Mouse (Mus musculus) heart, adult 2 months (tissue): ENCODE results near the gene Trp53rka. TPM values are rescaled to one million over a fixed set of nuclear protein-coding genes. Genes with fewer than 3 reads are reported as not detected.

Source experiments
- DNase-seq, 2 experiments: peaks; one replicate each; pipeline ENCODE4 v3.0.0; 2021
- H3K27ac ChIP-seq: fragments of 200-600 bp; 2 replicates; pipeline ENCODE4 v1.8.1; 2022
- H3K27me3 ChIP-seq: fragments of 200-500 bp; 2 replicates; pipeline ENCODE4 v1.6.1; 2012; ENCODE audit warnings: mild to moderate bottlenecking, low read length, inconsistent platforms, mixed read lengths; ENCODE audit not compliant: control insufficient read depth, insufficient read depth
- H3K36me3 ChIP-seq: fragments of 200-500 bp; 2 replicates; pipeline ENCODE4 v1.6.1; 2012; ENCODE audit warnings: low read length, inconsistent platforms; ENCODE audit not compliant: control insufficient read depth, insufficient read depth
- H3K4me1 ChIP-seq: fragments of 200-500 bp; 2 replicates; pipeline ENCODE4 v1.6.1; 2011; ENCODE audit warnings: low read length; ENCODE audit not compliant: control insufficient read depth, insufficient read depth
- H3K4me3 ChIP-seq: fragments of 200-600 bp; 2 replicates; pipeline ENCODE4 v1.8.1; 2022
- H3K79me2 ChIP-seq: fragments of 200-500 bp; replicated peaks from 2 replicates; pipeline ENCODE4 v1.6.1; 2012; ENCODE audit warnings: mild to moderate bottlenecking, inconsistent platforms, low read length, moderate library complexity, mixed read lengths; ENCODE audit not compliant: control insufficient read depth, insufficient read depth
- H3K9ac ChIP-seq: fragments of 200-500 bp; 2 replicates; pipeline ENCODE4 v1.6.1; 2012; ENCODE audit warnings: low read depth, mild to moderate bottlenecking, control low read depth, inconsistent platforms, low read length, mixed read lengths
- CTCF ChIP-seq: fragments of 200-600 bp; IDR thresholded peaks from 2 replicates; pipeline ENCODE4 v1.8.1; 2022; ENCODE audit warnings: antibody characterized with exemption, mild to moderate bottlenecking, moderate library complexity
- EP300 ChIP-seq: fragments of 200-500 bp; IDR thresholded peaks from 2 replicates; pipeline ENCODE4 v1.6.1; 2011; ENCODE audit warnings: low read depth, low read length, control low read depth; ENCODE audit not compliant: insufficient read depth
- POLR2A ChIP-seq: fragments of 200-500 bp; IDR thresholded peaks from 2 replicates; pipeline ENCODE4 v1.6.1; 2011; ENCODE audit warnings: mild to moderate bottlenecking, low read depth, low read length, control low read depth; ENCODE audit not compliant: insufficient read depth
- WGBS: fragments of 180-500 bp; shearing (Covaris S2); methylation state at CpG from one replicate; pipeline ENCODE4 v1.1.7; 2018; 5-methylcytosine and 5-hydroxymethylcytosine counted together
- intact Hi-C: fragments of 180-260 bp; cut with DNase I; formaldehyde crosslinking; loops from one replicate; pipeline ENCODE4 v1.15.1; 2025
- polyA plus RNA-seq: library from polyadenylated mRNA; depleted of rRNA; stranded (reverse); fragments of >200 nt; gene quantifications from 2 replicates; pipeline ENCODE4 v1.2.3, GENCODE M21; 2012
- total RNA-seq, 2 experiments: library from RNA; stranded (reverse); gene quantifications; 2 replicates each; pipeline ENCODE4 v1.2.3; 2021

The Trp53rka gene
- total and polyA plus RNA-seq, 3 experiments = 8.8 to 10.9 (median 9.2) TPM

GRCm38 (mm10) chr2:165503259-165504203, 10.4 kb upstream of the Trp53rka start, which contains the start of gene Slc2a10:
TSS of gene Slc2a10 (plus strand) at chr2:165503787.
- Histone ChIP-seq H3K4me3 (peak within 1 kb of the TSS; percentile 60), H3K36me3 (no peaks in the 10 kb centered on the region), H3K9ac (peak within 1 kb of the TSS; percentile 83), H3K27me3 (no peaks in the 10 kb centered on the region), H3K27ac (peak within 1 kb of the TSS; percentile 42), H3K79me2 (no peaks in the 10 kb centered on the region), H3K4me1 (peaks cover 3% of the 10 kb centered on the region; the same call in 1 of the 2 replicates)
- WGBS = 7% methylated on average over 30 of the region's 32 CpGs
- intact Hi-C loops = no loop called here
- peak; percentile 73 to 79 for DNase-seq
- peak; percentile 58 for TF ChIP-seq POLR2A
- 0 out of 2 replicates have a peak, but pooled peaks have one; percentile 21 for TF ChIP-seq EP300
- no peak for TF ChIP-seq CTCF

DNA sequence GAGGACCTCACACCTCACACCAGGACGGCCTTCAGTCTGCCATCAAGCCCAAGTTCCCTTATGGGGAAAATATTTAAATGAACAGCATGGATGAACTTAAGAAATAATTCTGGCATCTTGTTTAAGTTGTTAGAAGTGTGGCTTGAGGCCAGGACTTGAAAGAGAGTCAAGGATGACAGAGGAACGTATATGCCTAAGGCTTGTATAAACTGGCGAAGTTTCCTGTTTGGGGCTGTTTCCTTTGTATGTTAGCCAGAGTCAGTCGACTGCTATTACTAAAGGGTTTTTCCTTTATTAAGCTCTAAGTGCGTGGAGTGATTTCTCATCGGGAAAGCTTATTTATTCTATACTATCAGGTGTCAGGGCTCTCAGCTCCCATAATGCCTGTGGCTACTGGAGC, 5.7 kb upstream of the Trp53rka start:
- TF ChIP-seq CTCF = no peak
- TF ChIP-seq POLR2A = no peak
- TF ChIP-seq EP300 = no peak
- 47% methylated on average over 6 of the region's 6 CpGs for WGBS
- no peak for DNase-seq
- Histone ChIP-seq H3K79me2 (no peaks in the 10 kb centered on the region), H3K36me3 (no peaks in the 10 kb centered on the region), H3K4me3 (no peak overlapping the region), H3K27me3 (no peaks in the 10 kb centered on the region), H3K4me1 (peaks cover 1% of the 10 kb centered on the region; the same call in 1 of the 2 replicates), H3K27ac (no peak overlapping the region), H3K9ac (no peak overlapping the region)
- intact Hi-C loops = no loop called here

DNA sequence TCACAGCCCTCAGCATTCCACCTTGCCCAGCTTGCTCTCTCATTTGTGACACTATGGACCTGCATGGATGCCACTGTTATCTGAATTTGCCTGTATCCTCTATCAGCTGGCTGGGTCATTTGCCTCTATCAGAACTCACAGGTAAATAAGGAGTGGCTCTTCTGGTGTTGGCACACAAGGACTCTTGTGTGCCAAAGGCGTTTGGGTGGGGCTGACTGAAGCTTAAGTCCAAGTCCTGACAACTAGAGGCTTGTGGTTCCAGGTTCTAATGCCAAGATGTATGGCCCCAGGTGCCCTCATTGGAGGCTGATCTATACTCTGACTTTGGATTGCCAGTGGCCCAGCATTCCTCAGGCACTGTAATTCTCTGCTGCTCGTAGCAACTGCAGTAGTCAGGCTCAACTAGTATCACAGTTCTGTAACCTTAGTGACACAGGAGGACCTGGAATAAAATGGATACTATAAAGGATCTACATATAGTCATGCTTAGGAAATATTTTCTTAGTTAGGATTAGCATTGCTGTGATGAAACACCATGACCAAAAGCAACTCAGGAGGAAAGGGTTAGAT, 4.7 kb upstream of the Trp53rka start:
- H3K4me1 ChIP-seq = no peaks in the 10 kb centered on the region
- WGBS = 58% methylated on average over 2 of the region's 2 CpGs
- intact Hi-C loops = no loop called here
- no peak for DNase-seq
- H3K9ac ChIP-seq = no peak overlapping the region
- H3K27ac ChIP-seq = no peak overlapping the region
- H3K27me3 ChIP-seq = no peaks in the 10 kb centered on the region
- no peak overlapping the region for H3K4me3 ChIP-seq
- TF ChIP-seq POLR2A (no peak), EP300 (no peak), CTCF (no peak)
- no peaks in the 10 kb centered on the region for H3K79me2 ChIP-seq
- no peaks in the 10 kb centered on the region for H3K36me3 ChIP-seq

- no peaks in the 10 kb centered on the region for H3K36me3 ChIP-seq
- H3K79me2 ChIP-seq = no peaks in the 10 kb centered on the region
- TF ChIP-seq POLR2A (no peak), CTCF (peak; percentile 65)
- H3K27me3 ChIP-seq = no peaks in the 10 kb centered on the region
- DNase-seq = peak; percentile 23 to 56
- H3K27ac ChIP-seq = no peak overlapping the region
- no peak overlapping the region for H3K9ac ChIP-seq
- 0 out of 2 replicates have a peak, but pooled peaks cover 1% of the 10 kb centered on the region for H3K4me1 ChIP-seq
- no peak overlapping the region for H3K4me3 ChIP-seq
- intact Hi-C loops = no loop called here
These were observed 3.1 kb upstream of the Trp53rka start for GRCm38 (mm10) chr2:165496251-165496650.

DNA sequence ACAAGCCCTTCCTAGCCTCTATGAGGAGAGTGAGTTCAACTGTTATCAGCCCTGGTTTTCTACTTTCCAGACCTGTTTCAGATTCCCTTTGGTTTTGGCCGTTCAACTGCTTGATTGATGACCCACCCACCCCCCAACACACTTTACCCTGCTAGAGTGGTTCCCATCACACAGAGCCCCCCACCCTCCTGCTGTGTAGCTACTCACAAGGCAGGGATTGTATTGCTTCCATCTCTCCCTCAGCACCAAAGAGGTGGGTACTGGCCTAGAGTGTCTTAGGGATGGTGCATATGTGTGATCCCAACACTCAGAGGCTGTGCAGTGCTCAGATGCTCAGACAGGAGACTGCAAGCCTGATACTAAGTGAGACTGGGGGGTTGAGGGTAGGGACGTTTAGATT, 1.4 kb upstream of the Trp53rka start:
- DNase-seq = no peak
- Histone ChIP-seq H3K36me3 (no peaks in the 10 kb centered on the region), H3K4me3 (no peak overlapping the region), H3K79me2 (no peaks in the 10 kb centered on the region), H3K9ac (no peak overlapping the region), H3K4me1 (0 out of 2 replicates have a peak, but pooled peaks cover 1% of the 10 kb centered on the region), H3K27ac (no peak overlapping the region), H3K27me3 (no peaks in the 10 kb centered on the region)
- intact Hi-C loops = loop anchor here (5.0 kb wide), 1 partner anchor 1303 kb away; no protein-coding TSS in a partner anchor
- 48% methylated on average over 2 of the region's 2 CpGs for WGBS
- no peak for TF ChIP-seq EP300
- TF ChIP-seq CTCF = no peak
- TF ChIP-seq POLR2A = no peak
